Mouse (Mus musculus) urinary bladder, adult 18-20 months (tissue): ENCODE measurements around the gene Lyst.
A peak's percentile ranks its signal among the peaks of the same experiment; 100 is the strongest.

Experiments used
- DNase-seq, 2 experiments: peaks; one replicate each; pipeline ENCODE4 v3.0.0; 2022; ENCODE audit warnings: low spot score in 2 of 2, mixed read lengths in 2 of 2

The Lyst gene

GRCm38 (mm10) chr13:13573572-13574257, 16.5 kb upstream of the Lyst start:
- peak; percentile 34 to 77 for DNase-seq

- no peak for DNase-seq
These were observed 15.8 kb upstream of the Lyst start for GRCm38 (mm10) chr13:13574258-13574870.

- no peak for DNase-seq
These were observed 15.1 kb upstream of the Lyst start for GRCm38 (mm10) chr13:13575106-13575505.

GRCm38 (mm10) chr13:13576469-13577205, 13.6 kb upstream of the Lyst start:
- DNase-seq: no peak

- no peak for DNase-seq
These were observed 8.2 kb upstream of the Lyst start for GRCm38 (mm10) chr13:13581988-13582387.

GRCm38 (mm10) chr13:13583473-13583872, 6.7 kb upstream of the Lyst start:
- no peak for DNase-seq

- no peak for DNase-seq
These were observed 2.5 kb upstream of the Lyst start for GRCm38 (mm10) chr13:13587653-13588184.

- DNase-seq: no peak
These were observed 1.7 kb upstream of the Lyst start for GRCm38 (mm10) chr13:13588518-13588917.

GRCm38 (mm10) chr13:13589032-13589431, 1.2 kb upstream of the Lyst start:
- no peak for DNase-seq

- DNase-seq: no peak
These were observed 1.7 kb downstream of the Lyst start for GRCm38 (mm10) chr13:13591892-13592291.

- no peak for DNase-seq
These were observed 6.3 kb downstream of the Lyst start for GRCm38 (mm10) chr13:13596424-13597044.

GRCm38 (mm10) chr13:13597896-13598295, 7.7 kb downstream of the Lyst start:
- DNase-seq: no peak

GRCm38 (mm10) chr13:13601407-13601806, 11.2 kb downstream of the Lyst start:
- no peak for DNase-seq

GRCm38 (mm10) chr13:13606149-13606548, 16.0 kb downstream of the Lyst start:
- DNase-seq: no peak

- DNase-seq: no peak
These were observed 18.1 kb downstream of the Lyst start for GRCm38 (mm10) chr13:13608311-13608710.

- DNase-seq: no peak
These were observed 19.5 kb downstream of the Lyst start for GRCm38 (mm10) chr13:13609655-13610054.

GRCm38 (mm10) chr13:13612882-13613281, 22.7 kb downstream of the Lyst start:
- DNase-seq: no peak

GRCm38 (mm10) chr13:13614235-13614634, 24.0 kb downstream of the Lyst start:
- DNase-seq: no peak

- DNase-seq: no peak
These were observed 31.3 kb downstream of the Lyst start for GRCm38 (mm10) chr13:13621456-13621855.

- DNase-seq: no peak
These were observed 32.4 kb downstream of the Lyst start for GRCm38 (mm10) chr13:13622565-13622964.

GRCm38 (mm10) chr13:13633746-13634145, 43.5 kb downstream of the Lyst start:
- no peak for DNase-seq

- DNase-seq: no peak
These were observed 44.5 kb downstream of the Lyst start for GRCm38 (mm10) chr13:13634706-13635105.
